Mouse (Mus musculus) liver, embryonic 18 days (tissue): Measurements from ENCODE around the gene Vmn1r198. TPM values are rescaled to one million over a fixed set of nuclear protein-coding genes. Genes with fewer than 3 reads are reported as not detected.

Experiments used
- polyA plus RNA-seq: library from polyadenylated mRNA; depleted of rRNA; stranded (reverse); fragments of >200 nt; gene quantifications from 2 replicates; pipeline ENCODE4 v1.2.3, GENCODE M21; 2012; rRNA removed

The Vmn1r198 gene
- not detected in 2 replicates for polyA plus RNA-seq

DNA sequence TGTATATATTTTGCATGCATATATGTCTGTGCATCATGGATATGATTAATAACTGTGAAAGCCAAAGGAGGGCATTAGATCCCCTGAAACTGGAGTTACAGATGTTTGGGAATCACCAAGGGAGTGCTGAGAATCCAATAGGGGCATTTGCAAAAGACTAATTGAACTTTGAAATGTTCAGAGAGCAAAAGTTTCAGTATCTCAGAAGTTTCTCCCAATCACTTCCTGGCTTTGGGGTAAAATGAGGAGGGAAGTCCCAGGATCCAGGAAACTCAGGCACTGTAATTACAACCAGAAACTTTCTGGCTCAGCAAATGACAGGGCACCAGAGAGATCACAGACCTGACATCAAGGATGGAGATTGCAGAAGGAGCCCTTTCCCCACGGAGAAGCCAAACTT lies at the start of gene Vmn1r198:
Vmn1r198 (plus strand) TSS at position 301 of the 400 bp plus-strand sequence.

GRCm38 (mm10) chr13:22324289-22324688 lies 25.9 kb upstream of the Vmn1r198 start, which contains the start of gene Vmn1r197:
Vmn1r197 (plus strand) TSS chr13:22324589.

GRCm38 (mm10) chr13:22379518-22379917 lies 29.4 kb downstream of the Vmn1r198 start, which contains the start of gene Vmn1r199:
Vmn1r199 (plus strand) TSS chr13:22379818.

DNA sequence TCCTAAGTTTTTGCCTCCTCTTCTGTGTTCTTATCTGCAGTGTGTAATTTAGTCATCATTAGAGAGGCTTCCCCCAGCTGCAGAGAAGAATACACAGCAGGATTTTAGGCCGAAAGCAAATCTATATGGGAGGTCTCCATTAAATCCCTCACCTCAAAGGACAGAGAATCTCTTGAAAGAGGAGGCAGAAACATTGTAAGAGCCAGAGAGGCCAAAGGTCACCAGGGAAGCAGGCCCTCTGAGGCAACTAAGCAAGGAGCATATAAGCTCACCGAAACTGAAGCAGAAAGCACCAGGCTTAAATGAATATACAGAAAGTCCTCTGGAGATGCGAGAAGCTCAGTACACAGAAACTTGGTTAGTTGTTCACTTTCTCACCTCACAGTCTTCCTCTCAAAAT lies 39.9 kb downstream of the Vmn1r198 start, which contains the start of gene Vmn1r200:
Vmn1r200 (plus strand) TSS at position 301 of the 400 bp plus-strand sequence.

Other genes with a start within 250 kb of the Vmn1r198 start
- gene Vmn1r189, start 244.5 kb upstream of the Vmn1r198 start, polyA plus RNA-seq: not detected in 2 replicates
- gene Vmn1r191, start 166.4 kb upstream of the Vmn1r198 start, polyA plus RNA-seq: not detected in 2 replicates
- gene Vmn1r192, start 159.2 kb upstream of the Vmn1r198 start, polyA plus RNA-seq: not detected in 2 replicates
- gene Vmn1r193, start 127.2 kb upstream of the Vmn1r198 start, polyA plus RNA-seq: not detected in 2 replicates
- not detected in 2 replicates for gene Vmn1r194, start 106.1 kb upstream of the Vmn1r198 start, polyA plus RNA-seq
- gene Vmn1r195, start 79.8 kb upstream of the Vmn1r198 start, polyA plus RNA-seq: not detected in 2 replicates
- not detected in 2 replicates for gene Vmn1r196, start 60.4 kb upstream of the Vmn1r198 start, polyA plus RNA-seq
- not detected in 2 replicates for gene Vmn1r197, start 25.8 kb upstream of the Vmn1r198 start, polyA plus RNA-seq
- not detected in 2 replicates for gene Vmn1r199, start 29.5 kb downstream of the Vmn1r198 start, polyA plus RNA-seq
- gene Vmn1r200, start 40.0 kb downstream of the Vmn1r198 start, polyA plus RNA-seq: not detected in 2 replicates
- gene Vmn1r201, start 121.6 kb downstream of the Vmn1r198 start, polyA plus RNA-seq: not detected in 2 replicates
- gene Vmn1r202, start 155.0 kb downstream of the Vmn1r198 start, polyA plus RNA-seq: not detected in 2 replicates
- not detected in 2 replicates for gene Vmn1r203, start 167.8 kb downstream of the Vmn1r198 start, polyA plus RNA-seq
- gene Vmn1r204, start 202.8 kb downstream of the Vmn1r198 start, polyA plus RNA-seq: not detected in 2 replicates
- not detected in 2 replicates for gene Vmn1r205, start 242.6 kb downstream of the Vmn1r198 start, polyA plus RNA-seq